ENCODE assay signal across 21 mouse cellular contexts in the genomic region with DNA sequence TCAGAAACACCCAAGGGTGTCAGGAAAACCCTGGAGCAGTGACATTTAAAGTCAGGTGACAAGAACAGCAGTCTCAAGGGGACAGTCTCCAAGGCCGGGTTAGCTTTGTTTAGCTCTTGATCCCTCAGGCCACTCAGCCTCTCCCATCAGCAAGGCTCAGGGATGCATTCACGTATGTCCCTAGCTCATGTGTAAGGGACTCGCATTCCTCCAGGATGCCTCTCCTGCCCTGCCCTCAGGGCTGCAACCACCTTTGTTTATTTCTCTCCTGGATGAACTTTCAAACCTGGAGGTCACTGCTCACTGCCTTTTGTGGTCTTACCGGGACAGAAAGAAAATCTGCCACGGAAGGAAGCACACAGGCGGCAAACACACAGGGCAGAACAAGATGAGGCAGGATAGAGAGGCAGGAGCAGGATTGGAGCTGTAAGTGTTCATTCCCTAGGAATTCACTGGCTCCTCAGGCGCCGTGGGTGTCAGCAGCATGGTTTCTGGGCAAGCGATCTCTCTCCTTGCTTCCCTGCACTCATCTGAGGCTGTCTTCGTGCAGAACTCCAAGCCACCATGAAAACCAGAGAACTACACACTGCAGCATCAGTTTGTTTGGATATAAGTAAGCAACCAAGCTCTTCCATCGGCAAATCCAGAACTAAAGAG.
"Had no signal": no experiment of that assay in that cellular context is flagged by ENCODE, and none has a peak within 500 bp of the region (broad histone marks: within the 10 kb centered on the region; RNA-seq: fewer than 3 reads in every experiment).

No protein-coding gene starts in this region.

- H3K4me3 ChIP-seq: kidney, embryonic 15.5 days; limb, embryonic 10.5 days; limb, embryonic 13.5 days; liver, embryonic 12.5 days; liver, embryonic 15.5 days; lung, embryonic 15.5 days; neural tube, embryonic 12.5 days; neural tube, embryonic 15.5 days; stomach, embryonic 15.5 days had no signal

- DNase-seq: kidney, postnatal 10 days; kidney, postnatal 36 days; layer of hippocampus, adult 9-11 months; liver; lung, adult 18-20 months; lung, postnatal 10 days; lung, postnatal 36 days; midbrain, embryonic 14.5 days; retina, postnatal 1 day; right cerebral cortex, postnatal 25 days; spleen, adult 18-20 months; thymus, postnatal 25 days had no signal

- H3K9ac ChIP-seq: kidney, embryonic 15.5 days; limb, embryonic 13.5 days; liver, embryonic 12.5 days; liver, embryonic 15.5 days; lung, embryonic 15.5 days; neural tube, embryonic 12.5 days; neural tube, embryonic 15.5 days; stomach, embryonic 15.5 days had no signal

- H3K27me3 ChIP-seq: kidney, embryonic 15.5 days; limb, embryonic 13.5 days; liver, embryonic 15.5 days; lung, embryonic 15.5 days; neural tube, embryonic 12.5 days; neural tube, embryonic 15.5 days; stomach, embryonic 15.5 days had no signal

- H3K4me1 ChIP-seq: kidney, embryonic 15.5 days; liver, embryonic 12.5 days; liver, embryonic 15.5 days; lung, embryonic 15.5 days; neural tube, embryonic 12.5 days; neural tube, embryonic 15.5 days had no signal

- ATAC-seq: liver, embryonic 12.5 days had no signal

- H3K9me3 ChIP-seq: kidney, embryonic 15.5 days; limb, embryonic 10.5 days; limb, embryonic 13.5 days; liver, embryonic 12.5 days; liver, embryonic 15.5 days; lung, embryonic 15.5 days; neural tube, embryonic 12.5 days; neural tube, embryonic 15.5 days; stomach, embryonic 15.5 days had no signal

- H3K36me3 ChIP-seq: kidney, embryonic 15.5 days; limb, embryonic 10.5 days; limb, embryonic 13.5 days; liver, embryonic 12.5 days; liver, embryonic 15.5 days; lung, embryonic 15.5 days; neural tube, embryonic 12.5 days; neural tube, embryonic 15.5 days; stomach, embryonic 15.5 days had no signal

- H3K27ac ChIP-seq: kidney, embryonic 15.5 days; limb, embryonic 10.5 days; limb, embryonic 13.5 days; liver, embryonic 12.5 days; liver, embryonic 15.5 days; lung, embryonic 15.5 days; neural tube, embryonic 12.5 days; neural tube, embryonic 15.5 days; stomach, embryonic 15.5 days had no signal
